Comparison of ENCODE assay signal across 9 mouse cellular contexts in the genomic region with DNA sequence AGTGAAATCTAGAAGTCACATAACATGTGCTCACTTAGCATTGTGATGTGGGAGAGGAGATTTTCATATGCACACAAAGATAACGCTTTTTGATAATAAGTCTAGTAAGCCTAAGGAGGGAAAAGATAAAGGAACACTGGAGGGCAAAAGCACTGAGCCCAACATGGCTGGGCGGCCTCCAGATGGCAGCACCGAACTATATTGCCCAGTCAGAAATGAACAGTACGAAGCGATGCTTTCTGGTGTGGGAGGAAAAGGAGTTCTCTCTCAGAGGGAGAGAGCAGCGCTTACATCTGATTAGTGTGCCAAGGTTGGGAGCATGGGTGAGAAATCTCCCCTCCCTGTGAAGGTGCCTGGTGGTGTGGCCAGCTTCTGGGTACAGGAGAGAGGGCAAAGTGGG. TPM values are rescaled to one million over a fixed set of nuclear protein-coding genes. Genes with fewer than 3 reads are reported as not detected.
A peak's percentile ranks its signal among the peaks of the same experiment; 100 is the strongest.
DNase-seq lines count a peak whose midpoint lies in the region; ATAC-seq and TF ChIP-seq lines count a peak whose summit lies in the region.
"Had no signal": no experiment of that assay in that cellular context is flagged by ENCODE, and none has a peak within 500 bp of the region (broad histone marks: within the 10 kb centered on the region; RNA-seq: fewer than 3 reads in every experiment).

No protein-coding gene starts in this region.

- TF ChIP-seq EP300 in liver, embryonic 14.5 days (IDR thresholded peaks at IDR 0.05; ENCODE audit: low read depth): no peak

- ATAC-seq in midbrain, embryonic 14.5 days (ENCODE audit: low FRiP score, low TSS enrichment): no peak; the same call in 1 of the 2 replicates
- peak; percentile 70 for ATAC-seq in hindbrain, embryonic 16.5 days
- no peak for ATAC-seq in liver, embryonic 14.5 days (ENCODE audit: insufficient read depth)

- H3K27ac ChIP-seq in midbrain, embryonic 14.5 days (replicated peaks; ENCODE audit: low read depth, low read length): no peak overlapping the region
- H3K27ac ChIP-seq in midbrain, embryonic 10.5 days (replicated peaks): no peak overlapping the region
- no peak overlapping the region for H3K27ac ChIP-seq in hindbrain, embryonic 16.5 days (ENCODE audit: low read depth, low read length)
- no peak overlapping the region for H3K27ac ChIP-seq in liver, embryonic 14.5 days
- H3K27ac ChIP-seq: limb, embryonic 13.5 days had no signal

- no peak overlapping the region for H3K9ac ChIP-seq in midbrain, embryonic 14.5 days (replicated peaks; ENCODE audit: low read length)
- no peak overlapping the region for H3K9ac ChIP-seq in hindbrain, embryonic 16.5 days (ENCODE audit: low read depth, low read length)
- no peak overlapping the region for H3K9ac ChIP-seq in liver, embryonic 14.5 days (replicated peaks)
- H3K9ac ChIP-seq: limb, embryonic 13.5 days had no signal

- H3K4me2 ChIP-seq in midbrain, embryonic 14.5 days (ENCODE audit: low read length): no peak overlapping the region
- H3K4me2 ChIP-seq in hindbrain, embryonic 16.5 days (ENCODE audit: low read length): no peak overlapping the region
- H3K4me2 ChIP-seq in liver, embryonic 14.5 days (ENCODE audit: low read depth): no peak overlapping the region
- H3K4me2 ChIP-seq: limb, embryonic 13.5 days had no signal

- 58% methylated on average over 6 of the region's 6 CpGs for WGBS in midbrain, embryonic 14.5 days
- WGBS in midbrain, embryonic 10.5 days: 77% methylated on average over 6 of the region's 6 CpGs
- 52% methylated on average over 6 of the region's 6 CpGs for WGBS in hindbrain, embryonic 16.5 days
- 43% methylated on average over 6 of the region's 6 CpGs for WGBS in liver, embryonic 14.5 days (ENCODE audit: insufficient replicate concordance)

- peaks cover 95% of the 10 kb centered on the region for H3K36me3 ChIP-seq in midbrain, embryonic 14.5 days (ENCODE audit: control insufficient read depth, insufficient read depth, low read length)
- peaks cover 98% of the 10 kb centered on the region for H3K36me3 ChIP-seq in midbrain, embryonic 10.5 days
- H3K36me3 ChIP-seq in hindbrain, embryonic 16.5 days (ENCODE audit: control insufficient read depth, insufficient read depth, low read length): peaks cover 55% of the 10 kb centered on the region
- peaks cover 31% of the 10 kb centered on the region for H3K36me3 ChIP-seq in liver, embryonic 14.5 days (replicated peaks; ENCODE audit: control insufficient read depth, insufficient read depth, low read depth)
- peaks cover 10% of the 10 kb centered on the region for H3K36me3 ChIP-seq in splenic B cell, adult 2 months (ENCODE audit: control insufficient read depth, insufficient read depth, low read length, poor library complexity, severe bottlenecking)

- no peaks in the 10 kb centered on the region for H3K9me3 ChIP-seq in midbrain, embryonic 14.5 days (ENCODE audit: control insufficient read depth, low read length)
- H3K9me3 ChIP-seq in midbrain, embryonic 10.5 days (replicated peaks): no peaks in the 10 kb centered on the region
- no peaks in the 10 kb centered on the region for H3K9me3 ChIP-seq in hindbrain, embryonic 16.5 days (ENCODE audit: control insufficient read depth, low read length)
- H3K9me3 ChIP-seq in liver, embryonic 14.5 days (ENCODE audit: control insufficient read depth, low read length): no peaks in the 10 kb centered on the region
- H3K9me3 ChIP-seq: limb, embryonic 13.5 days had no signal

- no peaks in the 10 kb centered on the region for H3K27me3 ChIP-seq in midbrain, embryonic 14.5 days (ENCODE audit: control insufficient read depth, insufficient read depth, low read length)
- H3K27me3 ChIP-seq in midbrain, embryonic 10.5 days (ENCODE audit: low read depth, poor library complexity, severe bottlenecking): peaks cover 3% of the 10 kb centered on the region; the same call in 1 of the 2 replicates
- no peaks in the 10 kb centered on the region for H3K27me3 ChIP-seq in hindbrain, embryonic 16.5 days (replicated peaks; ENCODE audit: control insufficient read depth, insufficient read depth, low read length)
- H3K27me3 ChIP-seq in liver, embryonic 14.5 days (ENCODE audit: control insufficient read depth, insufficient read depth, low read length): no peaks in the 10 kb centered on the region
- H3K27me3 ChIP-seq in splenic B cell, adult 2 months (ENCODE audit: control insufficient read depth, insufficient read depth, low read length, poor library complexity, severe bottlenecking): no peaks in the 10 kb centered on the region
- H3K27me3 ChIP-seq: limb, embryonic 13.5 days had no signal

- no peaks in the 10 kb centered on the region for H3K4me1 ChIP-seq in midbrain, embryonic 14.5 days (ENCODE audit: control insufficient read depth, insufficient read depth, low read length)
- no peaks in the 10 kb centered on the region for H3K4me1 ChIP-seq in midbrain, embryonic 10.5 days
- no peaks in the 10 kb centered on the region for H3K4me1 ChIP-seq in hindbrain, embryonic 16.5 days (ENCODE audit: control insufficient read depth, insufficient read depth, low read depth, low read length)
- H3K4me1 ChIP-seq in liver, embryonic 14.5 days (replicated peaks; ENCODE audit: control insufficient read depth in 2 of 2, insufficient read depth in 2 of 2, low read length in 1 of 2): no peaks in the 10 kb centered on the region
- H3K4me1 ChIP-seq: limb, embryonic 13.5 days had no signal

- DNase-seq in adrenal gland, postnatal 10 days: peak; percentile 53
- DNase-seq in adrenal gland, adult 8-10 months: no peak
- peak; percentile 78 for DNase-seq in midbrain, embryonic 14.5 days
- DNase-seq in midbrain, embryonic 10.5 days (ENCODE audit: low spot score): no peak
- peak; percentile 80 to 82 for DNase-seq in cerebellum, postnatal 10 days
- DNase-seq in liver, embryonic 14.5 days (ENCODE audit: low read depth in 3 of 3, low spot score in 3 of 3): no peak
- DNase-seq in splenic B cell, adult 2 months (ENCODE audit: low read depth, low spot score): peak; percentile 55

- H3K4me3 ChIP-seq in midbrain, embryonic 14.5 days (replicated peaks; ENCODE audit: low read depth, low read length): no peak overlapping the region
- H3K4me3 ChIP-seq in midbrain, embryonic 10.5 days: no peak overlapping the region
- H3K4me3 ChIP-seq in hindbrain, embryonic 16.5 days (ENCODE audit: low read length): no peak overlapping the region
- H3K4me3 ChIP-seq in liver, embryonic 14.5 days (ENCODE audit: insufficient read depth in 1 of 2, low read depth in 2 of 2, low read length in 2 of 2): no peak overlapping the region
- H3K4me3 ChIP-seq: limb, embryonic 13.5 days had no signal

- TF ChIP-seq CTCF in liver, embryonic 14.5 days (IDR thresholded peaks at IDR 0.05; ENCODE audit: low read depth): peak; percentile 70

RNA-seq across cellular contexts. Expression of a gene that starts 12.4 kb away (rescaled TPM):
- 10 to 100 TPM; 17.2 to 26.9 TPM for total RNA-seq in adrenal gland, postnatal 10 days (2021)
- 10 to 100 TPM; 14.7 to 31.5 (median 22.8) TPM for total RNA-seq in adrenal gland, adult 8-10 months (2022)
- polyA plus RNA-seq in midbrain, embryonic 14.5 days (2014; fragmentation: Nextera tagmentation; extraction: Ambion mirVana): 20.9 and 21.8 TPM in 2 replicates
- 22.1 and 23.0 TPM in 2 replicates for polyA plus RNA-seq in midbrain, embryonic 10.5 days (2016; fragmentation: Nextera tagmentation; extraction: Ambion mirVana)
- polyA plus RNA-seq in hindbrain, embryonic 16.5 days (2015; fragmentation: Nextera tagmentation; extraction: Ambion mirVana): 13.5 and 16.1 TPM in 2 replicates
- 3.3 and 4.1 TPM in 2 replicates for polyA plus RNA-seq in liver, embryonic 14.5 days (2012; rRNA removed)
- polyA plus RNA-seq in liver, embryonic 14.5 days (2014; fragmentation: Nextera tagmentation; extraction: Ambion mirVana): 2.5 and 3.8 TPM in 2 replicates

RNA-seq across cellular contexts. Expression of a gene that starts 12.6 kb away (rescaled TPM):
- total RNA-seq in adrenal gland, postnatal 10 days (2021): not detected
- total RNA-seq in adrenal gland, adult 8-10 months (2022): not detected
- not detected in 2 replicates for polyA plus RNA-seq in midbrain, embryonic 14.5 days (2014; fragmentation: Nextera tagmentation; extraction: Ambion mirVana)
- not detected in 2 replicates for polyA plus RNA-seq in midbrain, embryonic 10.5 days (2016; fragmentation: Nextera tagmentation; extraction: Ambion mirVana)
- 0.09 TPM in 1 of 2 replicates, not detected in the other for polyA plus RNA-seq in hindbrain, embryonic 16.5 days (2015; fragmentation: Nextera tagmentation; extraction: Ambion mirVana)
- not detected in 2 replicates for polyA plus RNA-seq in liver, embryonic 14.5 days (2012; rRNA removed)
- polyA plus RNA-seq in liver, embryonic 14.5 days (2014; fragmentation: Nextera tagmentation; extraction: Ambion mirVana): not detected in 2 replicates

RNA-seq across cellular contexts. Expression of a gene that starts 12.8 kb away (rescaled TPM):
- 10 to 100 TPM; 11.0 to 12.4 TPM for total RNA-seq in adrenal gland, postnatal 10 days (2021)
- total RNA-seq in adrenal gland, adult 8-10 months (2022): 10 to 100 TPM; 11.0 to 17.8 (median 14.9) TPM
- 7.9 and 10.0 TPM in 2 replicates for polyA plus RNA-seq in midbrain, embryonic 14.5 days (2014; fragmentation: Nextera tagmentation; extraction: Ambion mirVana)
- 11.4 and 12.0 TPM in 2 replicates for polyA plus RNA-seq in midbrain, embryonic 10.5 days (2016; fragmentation: Nextera tagmentation; extraction: Ambion mirVana)
- 8.1 and 9.3 TPM in 2 replicates for polyA plus RNA-seq in hindbrain, embryonic 16.5 days (2015; fragmentation: Nextera tagmentation; extraction: Ambion mirVana)
- polyA plus RNA-seq in liver, embryonic 14.5 days (2012; rRNA removed): 2.9 and 3.3 TPM in 2 replicates
- polyA plus RNA-seq in liver, embryonic 14.5 days (2014; fragmentation: Nextera tagmentation; extraction: Ambion mirVana): 3.5 and 4.1 TPM in 2 replicates

Comparison
In these comparisons a context has a peak if more than half of its experiments do, and no peak if none do; other contexts are left out.
1. DNase-seq: peak in adrenal gland, postnatal 10 days (single experiment), midbrain, embryonic 14.5 days (single experiment), cerebellum, postnatal 10 days (2 of 2) and splenic B cell, adult 2 months (single experiment); none in adrenal gland, adult 8-10 months (single experiment), midbrain, embryonic 10.5 days (single experiment) and liver, embryonic 14.5 days (0 of 3).